Mouse (Mus musculus) limb, embryonic 11.5 days (tissue): Measurements from ENCODE around the gene Mapk14. TPM values are rescaled to one million over a fixed set of nuclear protein-coding genes. Genes with fewer than 3 reads are reported as not detected.
"Not testable (repeated sequence)": the region's sequence is repeated elsewhere in the genome, so short reads cannot be mapped to it uniquely, and the experiment has no call there.

Experiments
- ATAC-seq: fragments of 200-750 bp; cut with Nextera tagmentation; 2 replicates; pipeline ENCODE4 v1.8.0; 2017; ENCODE audit warnings: low read depth; ENCODE audit not compliant: insufficient number of reproducible peaks, low FRiP score, low TSS enrichment
- DNase-seq: peaks from one replicate; pipeline ENCODE4 v3.0.0-alpha.2; 2015; ENCODE audit warnings: low spot score
- H3K27ac ChIP-seq: fragments of 300-500 bp; sonication (generic); replicated peaks from 2 replicates; pipeline ENCODE4 v1.5.1; 2014; ENCODE audit warnings: low read depth, mild to moderate bottlenecking, low read length
- H3K27me3 ChIP-seq: fragments of 300-500 bp; sonication (generic); 2 replicates; pipeline ENCODE4 v1.6.1; 2014; ENCODE audit warnings: mild to moderate bottlenecking, low read length, mixed read lengths; ENCODE audit not compliant: control insufficient read depth, insufficient read depth
- H3K36me3 ChIP-seq: fragments of 300-500 bp; sonication (generic); 2 replicates; pipeline ENCODE4 v1.6.1; 2014; ENCODE audit warnings: mild to moderate bottlenecking, low read length, moderate library complexity, mixed read lengths; ENCODE audit not compliant: control insufficient read depth, insufficient read depth
- H3K4me1 ChIP-seq: fragments of 300-500 bp; sonication (generic); 2 replicates; pipeline ENCODE4 v1.6.1; 2014; ENCODE audit warnings: low read length, mixed read lengths; ENCODE audit not compliant: control insufficient read depth, insufficient read depth
- H3K4me2 ChIP-seq: fragments of 300-500 bp; sonication (generic); 2 replicates; pipeline ENCODE4 v1.6.1; 2014; ENCODE audit warnings: low read depth, mild to moderate bottlenecking, moderate library complexity; ENCODE audit not compliant: severe bottlenecking
- H3K4me3 ChIP-seq: fragments of 300-500 bp; sonication (generic); 2 replicates; pipeline ENCODE4 v1.5.1; 2014; ENCODE audit warnings: low read depth, low read length
- H3K9ac ChIP-seq: fragments of 300-500 bp; sonication (generic); 2 replicates; pipeline ENCODE4 v1.6.1; 2014; ENCODE audit warnings: mild to moderate bottlenecking, low read length
- H3K9me3 ChIP-seq: fragments of 300-500 bp; sonication (generic); 2 replicates; pipeline ENCODE4 v1.6.1; 2016; ENCODE audit warnings: low read length; ENCODE audit not compliant: control insufficient read depth
- WGBS: fragments of 180-500 bp; shearing (Covaris S2); extraction: QIAGEN DNeasy Blood & Tissue Kit; methylation state at CpG from one replicate; pipeline ENCODE4 v1.1.7; 2014; 5-methylcytosine and 5-hydroxymethylcytosine counted together
- polyA plus RNA-seq: library from polyadenylated mRNA; unstranded; fragments of >200 nt; fragmentation: Nextera tagmentation; extraction: Ambion mirVana; gene quantifications from 2 replicates; pipeline ENCODE4 v1.2.1, GENCODE M21; 2014

Mapk14 gene
- polyA plus RNA-seq, 1 experiment from 2014 or later, result 51.5 TPM

- ATAC-seq (no peak), DNase-seq (no peak)
- 87% methylated on average over 5 of the region's 5 CpGs for WGBS
- peaks cover 30% of the 10 kb centered on the region for H3K27me3 ChIP-seq
- H3K4me2 ChIP-seq, result no peak overlapping the region
- no peak overlapping the region for H3K27ac ChIP-seq
- no peaks in the 10 kb centered on the region for H3K9me3 ChIP-seq
- no peaks in the 10 kb centered on the region for H3K36me3 ChIP-seq
- H3K9ac ChIP-seq, result no peak overlapping the region
- peaks cover 18% of the 10 kb centered on the region for H3K4me1 ChIP-seq
- no peak overlapping the region for H3K4me3 ChIP-seq
Measured at GRCm38 (mm10) chr17:28771289-28771688, 80.2 kb downstream of the Mapk14 start.

GRCm38 (mm10) chr17:28774303-28774702, 83.2 kb downstream of the Mapk14 start:
- H3K4me3 ChIP-seq, H3K36me3 ChIP-seq, ATAC-seq, DNase-seq, H3K9me3 ChIP-seq, H3K9ac ChIP-seq, H3K4me2 ChIP-seq, H3K27ac ChIP-seq: not testable (repeated sequence)
- peaks cover 12% of the 10 kb centered on the region for H3K4me1 ChIP-seq
- peaks cover 17% of the 10 kb centered on the region for H3K27me3 ChIP-seq
- WGBS, result 90% methylated on average over 9 of the region's 9 CpGs

- H3K27me3 ChIP-seq, result peaks cover 8% of the 10 kb centered on the region
- no peak for ATAC-seq
- H3K9me3 ChIP-seq, result no peaks in the 10 kb centered on the region
- 93% methylated on average over 4 of the region's 4 CpGs for WGBS
- H3K4me3 ChIP-seq, result no peak overlapping the region
- H3K36me3 ChIP-seq, result no peaks in the 10 kb centered on the region
- peaks cover 4% of the 10 kb centered on the region; the same call in 1 of the 2 replicates for H3K4me1 ChIP-seq
- H3K9ac ChIP-seq, result no peak overlapping the region
- no peak overlapping the region for H3K27ac ChIP-seq
- H3K4me2 ChIP-seq, result no peak overlapping the region
- no peak for DNase-seq
Measured at GRCm38 (mm10) chr17:28775161-28775560, 84.0 kb downstream of the Mapk14 start.

- Histone ChIP-seq H3K4me1 (no peaks in the 10 kb centered on the region), H3K27ac (no peak overlapping the region), H3K9ac (no peak overlapping the region), H3K36me3 (no peaks in the 10 kb centered on the region), H3K9me3 (no peaks in the 10 kb centered on the region), H3K4me2 (no peak overlapping the region), H3K4me3 (no peak overlapping the region), H3K27me3 (no peaks in the 10 kb centered on the region)
- ATAC-seq, result no peak
- 88% methylated on average over 3 of the region's 3 CpGs for WGBS
- no peak for DNase-seq
Measured at GRCm38 (mm10) chr17:28776817-28777216, 85.7 kb downstream of the Mapk14 start.

GRCm38 (mm10) chr17:28777231-28778005, 86.3 kb downstream of the Mapk14 start:
- H3K27me3 ChIP-seq, result no peaks in the 10 kb centered on the region
- ATAC-seq (no peak), DNase-seq (no peak)
- H3K9me3 ChIP-seq, result no peaks in the 10 kb centered on the region
- H3K4me2 ChIP-seq, result no peak overlapping the region
- H3K4me3 ChIP-seq, result no peak overlapping the region
- 85% methylated on average over 16 of the region's 16 CpGs for WGBS
- H3K9ac ChIP-seq, result no peak overlapping the region
- H3K27ac ChIP-seq, result no peak overlapping the region
- H3K4me1 ChIP-seq, result no peaks in the 10 kb centered on the region
- H3K36me3 ChIP-seq, result no peaks in the 10 kb centered on the region

DNA sequence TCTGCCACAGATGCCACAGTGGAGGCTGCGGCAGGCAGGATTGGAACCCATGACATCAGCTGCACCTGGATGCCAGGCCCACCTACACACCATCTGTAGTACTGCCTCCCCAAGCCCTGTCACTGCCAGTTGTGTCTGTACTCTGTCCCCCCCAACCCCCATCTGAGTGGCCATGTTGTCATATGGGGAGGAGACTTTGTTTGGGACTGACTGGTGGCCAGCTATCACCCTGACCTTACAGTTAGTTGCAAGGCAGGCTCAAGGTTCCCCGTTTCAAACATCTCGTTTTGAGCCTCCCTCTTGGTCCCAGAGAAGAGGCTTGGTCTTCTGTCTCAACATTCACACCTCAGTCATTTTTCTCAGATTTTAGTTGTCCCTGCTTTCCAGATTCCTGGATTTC, 88.6 kb downstream of the Mapk14 start:
- ATAC-seq (no peak), DNase-seq (no peak)
- no peak overlapping the region for H3K4me2 ChIP-seq
- H3K9ac ChIP-seq, result no peak overlapping the region
- no peaks in the 10 kb centered on the region for H3K4me1 ChIP-seq
- H3K9me3 ChIP-seq, result no peaks in the 10 kb centered on the region
- WGBS, result 92% methylated on average over 3 of the region's 3 CpGs
- H3K27ac ChIP-seq, result no peak overlapping the region
- H3K36me3 ChIP-seq, result no peaks in the 10 kb centered on the region
- no peak overlapping the region for H3K4me3 ChIP-seq
- no peaks in the 10 kb centered on the region for H3K27me3 ChIP-seq

GRCm38 (mm10) chr17:28780836-28781235, 89.7 kb downstream of the Mapk14 start:
- no peak overlapping the region for H3K9ac ChIP-seq
- WGBS, result 68% methylated on average over 3 of the region's 3 CpGs
- H3K27ac ChIP-seq, result no peak overlapping the region
- DNase-seq (no peak), ATAC-seq (no peak)
- H3K27me3 ChIP-seq, result no peaks in the 10 kb centered on the region
- H3K9me3 ChIP-seq, result no peaks in the 10 kb centered on the region
- H3K4me1 ChIP-seq, result no peaks in the 10 kb centered on the region
- H3K4me3 ChIP-seq, result no peak overlapping the region
- no peaks in the 10 kb centered on the region for H3K36me3 ChIP-seq
- H3K4me2 ChIP-seq, result no peak overlapping the region

DNA sequence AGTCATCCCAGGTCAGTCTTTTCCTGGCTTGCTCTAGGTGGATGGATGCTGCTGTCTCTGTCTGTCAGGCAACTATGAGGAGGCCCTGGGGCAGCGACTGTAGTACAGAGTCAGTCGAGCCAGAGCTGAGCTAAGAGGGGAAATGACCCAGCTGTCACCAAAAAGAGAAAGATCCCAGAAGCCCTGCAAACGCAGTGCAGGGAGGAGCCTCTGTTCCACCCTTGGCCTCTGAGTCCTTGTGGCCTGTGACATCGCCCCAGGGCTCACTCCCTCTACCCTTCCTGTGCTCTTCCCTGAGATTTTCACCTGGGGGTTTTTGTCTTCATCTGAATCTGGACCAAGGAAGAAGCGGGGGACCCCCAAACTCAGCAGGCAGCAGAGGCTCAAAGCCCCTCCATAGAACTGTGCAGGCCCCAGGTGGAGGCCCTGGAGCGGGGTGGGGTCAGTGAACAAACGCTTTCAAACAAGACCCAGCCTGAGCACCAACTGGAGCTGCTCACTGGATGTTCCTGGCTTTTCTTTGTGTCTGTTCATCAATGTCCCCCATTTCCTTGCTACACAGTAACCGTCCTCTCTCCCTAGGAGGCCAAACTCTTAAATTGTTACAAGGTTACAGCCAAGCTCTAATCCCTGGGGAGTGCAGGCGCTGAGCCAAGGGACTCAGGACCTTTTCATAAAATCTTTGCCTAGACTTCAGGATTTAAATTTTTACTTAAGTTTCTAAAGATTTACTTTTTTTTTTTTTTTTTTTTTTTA, 90.3 kb downstream of the Mapk14 start:
- no peak for ATAC-seq
- Histone ChIP-seq H3K27ac (no peak overlapping the region), H3K4me3 (no peak overlapping the region), H3K36me3 (no peaks in the 10 kb centered on the region), H3K27me3 (no peaks in the 10 kb centered on the region), H3K4me2 (no peak overlapping the region), H3K4me1 (no peaks in the 10 kb centered on the region), H3K9ac (no peak overlapping the region), H3K9me3 (no peaks in the 10 kb centered on the region)
- 50% methylated on average over 9 of the region's 9 CpGs for WGBS
- DNase-seq, result no peak
